9 mouse cellular contexts compared by ENCODE assay signal in the genomic region with DNA sequence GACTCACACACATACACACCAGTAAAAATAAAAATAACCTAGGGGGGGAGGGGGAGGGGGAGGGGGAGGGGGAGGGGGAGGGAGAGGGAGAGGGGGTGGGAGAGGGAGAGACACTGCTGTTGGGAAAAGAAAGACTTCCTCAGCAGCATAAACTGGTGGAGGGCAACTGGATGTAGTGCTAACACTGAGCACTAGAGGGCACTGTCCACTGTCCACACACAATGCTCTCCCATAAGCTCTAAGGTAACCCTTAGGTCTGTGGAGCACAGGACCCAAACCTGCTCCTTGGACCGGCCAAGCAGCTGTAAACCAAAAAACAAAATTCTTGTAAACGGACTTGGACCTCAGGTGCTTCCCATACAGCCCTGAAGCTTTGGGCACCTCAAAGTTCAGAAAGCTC. TPM values are rescaled to one million over a fixed set of nuclear protein-coding genes. Genes with fewer than 3 reads are reported as not detected.
DNase-seq lines count a peak whose midpoint lies in the region; ATAC-seq and TF ChIP-seq lines count a peak whose summit lies in the region.
"Had no signal": no experiment of that assay in that cellular context is flagged by ENCODE, and none has a peak within 500 bp of the region (broad histone marks: within the 10 kb centered on the region; RNA-seq: fewer than 3 reads in every experiment).

No protein-coding gene starts in this region.

- H3K4me3 ChIP-seq in E14TG2a.4 (replicated peaks; ENCODE audit: low read length) = no peak overlapping the region
- H3K4me3 ChIP-seq in embryonic facial prominence, embryonic 14.5 days (ENCODE audit: low read depth, low read length) = no peak overlapping the region

- 0 out of 2 replicates have a peak, but pooled peaks cover 3% of the 10 kb centered on the region for H3K27me3 ChIP-seq in E14TG2a.4 (ENCODE audit: insufficient read depth, low read length)
- H3K27me3 ChIP-seq in embryonic facial prominence, embryonic 14.5 days (replicated peaks; ENCODE audit: control insufficient read depth, insufficient read depth, low read length) = no peaks in the 10 kb centered on the region

- peaks cover 33% of the 10 kb centered on the region for H3K9me3 ChIP-seq in E14TG2a.4 (ENCODE audit: low read length)
- H3K9me3 ChIP-seq in embryonic facial prominence, embryonic 14.5 days (ENCODE audit: control insufficient read depth, low read length) = no peaks in the 10 kb centered on the region

- 12% methylated on average over 2 of the region's 2 CpGs for WGBS in embryonic facial prominence, embryonic 14.5 days

- H3K9ac ChIP-seq in embryonic facial prominence, embryonic 14.5 days (ENCODE audit: low read depth, low read length) = no peak overlapping the region

- no peaks in the 10 kb centered on the region for H3K4me1 ChIP-seq in E14TG2a.4 (replicated peaks; ENCODE audit: low read depth, low read length)
- no peaks in the 10 kb centered on the region for H3K4me1 ChIP-seq in embryonic facial prominence, embryonic 14.5 days (ENCODE audit: control insufficient read depth, insufficient read depth, low read length)

- peak; percentile 60 for ATAC-seq in embryonic facial prominence, embryonic 14.5 days (ENCODE audit: low read depth)
- peak; percentile 84 for ATAC-seq in monocyte, adult 5-6 weeks (replicated peaks; ENCODE audit: insufficient number of reproducible peaks, low FRiP score, low TSS enrichment, poor library complexity, severe bottlenecking)

- no peak overlapping the region for H3K4me2 ChIP-seq in embryonic facial prominence, embryonic 14.5 days (ENCODE audit: low read depth, low read length)

- H3K27ac ChIP-seq in embryonic facial prominence, embryonic 14.5 days (replicated peaks; ENCODE audit: low read depth, low read length) = no peak overlapping the region

- TF ChIP-seq CTCF in E14TG2a.4 (conservative IDR thresholded peaks at IDR 0.05; ENCODE audit: low read length) = peak; percentile 66

- DNase-seq in layer of hippocampus, postnatal 10 days (ENCODE audit: low spot score in 2 of 2) = peak; percentile 65 to 66
- DNase-seq in layer of hippocampus, postnatal 36 days = no peak
- DNase-seq in adrenal gland, postnatal 14 days = peak; percentile 73
- DNase-seq in embryonic facial prominence, embryonic 14.5 days (ENCODE audit: low spot score) = peak; percentile 40
- DNase-seq in kidney, postnatal 36 days = peak; percentile 53 to 84
- no peak for DNase-seq in layer of hippocampus, adult 9-11 months

- no peaks in the 10 kb centered on the region for H3K36me3 ChIP-seq in E14TG2a.4 (ENCODE audit: insufficient read depth, low read length)
- no peaks in the 10 kb centered on the region for H3K36me3 ChIP-seq in embryonic facial prominence, embryonic 14.5 days (ENCODE audit: control insufficient read depth, insufficient read depth, low read length)

RNA-seq across cellular contexts. Expression of gene Gh, which starts 1.0 kb away (rescaled TPM):
- total RNA-seq in layer of hippocampus, postnatal 10 days (2021) = not detected
- total RNA-seq in layer of hippocampus, postnatal 36 days (2021) = not detected
- not detected in 2 replicates for total RNA-seq in adrenal gland, postnatal 14 days (2021)
- not detected in 2 replicates for polyA plus RNA-seq in embryonic facial prominence, embryonic 14.5 days (2014; fragmentation: Nextera tagmentation; extraction: Ambion mirVana)
- total RNA-seq in monocyte, adult 5-6 weeks (2017) = 1.5 TPM in 1 of 3 replicates, not detected in the others
- total RNA-seq: layer of hippocampus, adult 18-20 months had no signal

RNA-seq across cellular contexts. Expression of gene Cd79b, which starts 11.9 kb away (rescaled TPM):
- under 1 TPM; 0.38 to 0.59 TPM for total RNA-seq in layer of hippocampus, postnatal 10 days (2021)
- under 1 TPM in 1 of 2 experiments, not detected in 1; 0.33 TPM for total RNA-seq in layer of hippocampus, postnatal 36 days (2021)
- 5.5 and 33.1 TPM in 2 replicates for total RNA-seq in adrenal gland, postnatal 14 days (2021)
- polyA plus RNA-seq in embryonic facial prominence, embryonic 14.5 days (2014; fragmentation: Nextera tagmentation; extraction: Ambion mirVana) = 3.2 and 3.7 TPM in 2 replicates
- total RNA-seq in monocyte, adult 5-6 weeks (2017) = 105 to 131 TPM (median 123 TPM) in 3 replicates
- total RNA-seq: layer of hippocampus, adult 18-20 months had no signal

RNA-seq across cellular contexts. Expression of gene Tcam1, which starts 26.2 kb away (rescaled TPM):
- under 1 TPM; 0.16 to 0.20 TPM for total RNA-seq in layer of hippocampus, postnatal 10 days (2021)
- under 1 TPM; 0.17 to 0.18 TPM for total RNA-seq in layer of hippocampus, postnatal 36 days (2021)
- 0.11 and 0.23 TPM in 2 replicates for total RNA-seq in adrenal gland, postnatal 14 days (2021)
- polyA plus RNA-seq in embryonic facial prominence, embryonic 14.5 days (2014; fragmentation: Nextera tagmentation; extraction: Ambion mirVana) = 0.24 and 0.74 TPM in 2 replicates
- total RNA-seq in monocyte, adult 5-6 weeks (2017) = not detected in 3 replicates

RNA-seq across cellular contexts. Expression of gene Smarcd2, which starts 29.9 kb away (rescaled TPM):
- 10 to 100 TPM; 22.0 to 23.0 TPM for total RNA-seq in layer of hippocampus, postnatal 10 days (2021)
- total RNA-seq in layer of hippocampus, postnatal 36 days (2021) = 10 to 100 TPM; 28.5 to 38.9 TPM
- total RNA-seq in adrenal gland, postnatal 14 days (2021) = 79.9 and 91.0 TPM in 2 replicates
- 87.6 and 102 TPM in 2 replicates for polyA plus RNA-seq in embryonic facial prominence, embryonic 14.5 days (2014; fragmentation: Nextera tagmentation; extraction: Ambion mirVana)
- 131 to 175 TPM (median 165 TPM) in 3 replicates for total RNA-seq in monocyte, adult 5-6 weeks (2017)

RNA-seq across cellular contexts. Expression of gene Psmc5, which starts 46.7 kb away (rescaled TPM):
- total RNA-seq in layer of hippocampus, postnatal 10 days (2021) = 100 to 1,000 TPM; 132 to 133 TPM
- total RNA-seq in layer of hippocampus, postnatal 36 days (2021) = 100 to 1,000 TPM; 163 to 169 TPM
- 141 and 146 TPM in 2 replicates for total RNA-seq in adrenal gland, postnatal 14 days (2021)
- 231 and 259 TPM in 2 replicates for polyA plus RNA-seq in embryonic facial prominence, embryonic 14.5 days (2014; fragmentation: Nextera tagmentation; extraction: Ambion mirVana)
- total RNA-seq in monocyte, adult 5-6 weeks (2017) = 75.9 to 107 TPM (median 106 TPM) in 3 replicates

Comparison
In these comparisons a context has a peak if more than half of its experiments do, and no peak if none do; other contexts are left out.
1. DNase-seq: peak in layer of hippocampus, postnatal 10 days (2 of 2), adrenal gland, postnatal 14 days (single experiment), embryonic facial prominence, embryonic 14.5 days (single experiment) and kidney, postnatal 36 days (2 of 2); none in layer of hippocampus, postnatal 36 days (0 of 2) and layer of hippocampus, adult 9-11 months (single experiment).